Mouse (Mus musculus) lung, postnatal 36 days (tissue): ENCODE measurements at regions not wholly inside any gene's neighbourhood (a gene's known extent, or its start where the extent isn't known, plus 50 kb on each side); places are given as distances from the start of the nearest gene placed in this dataset.
A peak's percentile ranks its signal among the peaks of the same experiment; 100 is the strongest.
"Not testable (repeated sequence)": the region's sequence is repeated elsewhere in the genome, so short reads cannot be mapped to it uniquely, and the experiment has no call there.

Experiments
- DNase-seq: peaks from one replicate; pipeline ENCODE4 v3.0.0; 2022; ENCODE audit warnings: mixed read lengths

GRCm38 (mm10) chr2:63706643-63707042 is 391.2 kb downstream of the Fign start:
- DNase-seq = no peak

- no peak for DNase-seq
Measured at GRCm38 (mm10) chr2:63706183-63706582, 391.7 kb downstream of the Fign start.

GRCm38 (mm10) chr2:63702333-63703096 is 395.3 kb downstream of the Fign start:
- peak; percentile 3 for DNase-seq

GRCm38 (mm10) chr2:63701861-63702260 is 396.0 kb downstream of the Fign start:
- DNase-seq = no peak

- peak; percentile 36 for DNase-seq
Measured at GRCm38 (mm10) chr2:63700255-63700654, 397.6 kb downstream of the Fign start.

- DNase-seq = no peak
Measured at GRCm38 (mm10) chr2:63669700-63670099, 428.1 kb downstream of the Fign start.

- no peak for DNase-seq
Measured at GRCm38 (mm10) chr2:63668784-63669183, 429.1 kb downstream of the Fign start.

GRCm38 (mm10) chr2:63659947-63660346 is 437.9 kb downstream of the Fign start:
- DNase-seq = not testable (repeated sequence)
